In the genomic region with DNA sequence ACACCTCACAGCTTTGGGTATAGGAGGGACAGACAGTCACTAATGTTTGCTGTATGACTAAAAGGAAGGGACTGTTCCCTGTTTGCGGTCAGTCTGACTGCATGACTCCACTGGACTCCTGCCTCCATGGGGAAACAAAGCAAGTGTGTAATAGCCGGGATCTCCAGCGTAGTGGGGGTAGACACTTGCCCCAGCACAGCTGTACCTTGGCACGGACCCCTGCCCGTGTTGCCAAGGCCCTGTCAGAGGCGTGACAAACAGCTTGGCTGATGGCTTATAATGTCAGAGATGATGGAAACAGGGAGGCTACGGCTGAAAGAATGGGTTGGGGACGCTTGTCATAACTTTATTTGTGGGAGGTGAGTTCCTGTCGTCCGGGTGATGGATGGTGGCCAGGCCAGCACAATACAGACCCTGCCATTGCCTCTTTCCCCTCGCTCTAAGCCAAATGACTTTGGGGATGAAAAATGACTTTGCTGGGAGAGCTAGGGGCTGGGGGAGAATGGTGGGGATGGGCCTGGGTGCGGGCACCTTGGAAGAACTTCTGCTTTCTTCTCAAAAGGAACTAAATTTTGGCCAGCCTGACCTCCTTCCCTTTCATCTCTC, we compare ENCODE assay signal across 10 mouse cellular contexts. TPM values are rescaled to one million over a fixed set of nuclear protein-coding genes. Genes with fewer than 3 reads are reported as not detected.
DNase-seq lines count a peak whose midpoint lies in the region; ATAC-seq lines count a peak whose summit lies in the region.
"Had no signal": no experiment of that assay in that cellular context is flagged by ENCODE, and none has a peak within 500 bp of the region (broad histone marks: within the 10 kb centered on the region; RNA-seq: fewer than 3 reads in every experiment).

No protein-coding gene starts in this region.

- 25% methylated on average over 12 of the region's 12 CpGs for WGBS in hindbrain, embryonic 12.5 days
- 23% methylated on average over 12 of the region's 12 CpGs for WGBS in neural tube, embryonic 14.5 days

- no peaks in the 10 kb centered on the region for H3K36me3 ChIP-seq in hindbrain, embryonic 12.5 days
- no peaks in the 10 kb centered on the region for H3K36me3 ChIP-seq in neural tube, embryonic 14.5 days (ENCODE audit: control insufficient read depth, insufficient read depth, low read length)
- H3K36me3 ChIP-seq: liver, embryonic 15.5 days had no signal

- DNase-seq in kidney, postnatal 10 days: peak; percentile 40
- no peak for DNase-seq in kidney, adult 9 months
- peak; percentile 62 for DNase-seq in adrenal gland, postnatal 14 days
- no peak for DNase-seq in left cerebral cortex, adult 8-10 months (ENCODE audit: low spot score in 2 of 2)
- no peak for DNase-seq in cerebellum, adult 9-10 months
- DNase-seq in testis, postnatal 10 days (ENCODE audit: low spot score): no peak
- DNase-seq: kidney, postnatal 25 days had no signal

- peaks cover 29% of the 10 kb centered on the region for H3K4me1 ChIP-seq in hindbrain, embryonic 12.5 days
- H3K4me1 ChIP-seq in neural tube, embryonic 14.5 days (ENCODE audit: control insufficient read depth, insufficient read depth, low read length): peaks cover 15% of the 10 kb centered on the region
- H3K4me1 ChIP-seq: liver, embryonic 15.5 days had no signal

- peak overlapping the region; percentile 52; the same call in 1 of the 2 replicates for H3K27ac ChIP-seq in hindbrain, embryonic 12.5 days
- 0 out of 2 replicates have a peak overlapping the region, but pooled peaks have one; percentile 18 for H3K27ac ChIP-seq in neural tube, embryonic 14.5 days (ENCODE audit: low read depth, low read length)
- H3K27ac ChIP-seq: liver, embryonic 15.5 days had no signal

- H3K9ac ChIP-seq in hindbrain, embryonic 12.5 days: no peak overlapping the region
- H3K9ac ChIP-seq in neural tube, embryonic 14.5 days (replicated peaks; ENCODE audit: low read depth, low read length): no peak overlapping the region
- H3K9ac ChIP-seq: liver, embryonic 15.5 days had no signal

- no peak overlapping the region for H3K4me3 ChIP-seq in hindbrain, embryonic 12.5 days
- H3K4me3 ChIP-seq in neural tube, embryonic 14.5 days (ENCODE audit: low read depth, low read length): no peak overlapping the region
- H3K4me3 ChIP-seq: liver, embryonic 15.5 days had no signal

- H3K4me2 ChIP-seq in hindbrain, embryonic 12.5 days (replicated peaks): no peak overlapping the region
- H3K4me2 ChIP-seq in neural tube, embryonic 14.5 days (ENCODE audit: low read depth, low read length): no peak overlapping the region
- H3K4me2 ChIP-seq: liver, embryonic 15.5 days had no signal

- H3K9me3 ChIP-seq in hindbrain, embryonic 12.5 days (replicated peaks): no peaks in the 10 kb centered on the region
- H3K9me3 ChIP-seq in neural tube, embryonic 14.5 days (ENCODE audit: control insufficient read depth, low read length): no peaks in the 10 kb centered on the region
- H3K9me3 ChIP-seq: liver, embryonic 15.5 days had no signal

- ATAC-seq in hindbrain, embryonic 12.5 days (ENCODE audit: low FRiP score): peak; percentile 64
- ATAC-seq in neural tube, embryonic 14.5 days (ENCODE audit: low read depth): peak; percentile 54; the same call in 1 of the 2 replicates

- H3K27me3 ChIP-seq in hindbrain, embryonic 12.5 days: 0 out of 2 replicates have a peak, but pooled peaks cover 3% of the 10 kb centered on the region
- H3K27me3 ChIP-seq in neural tube, embryonic 14.5 days (ENCODE audit: control insufficient read depth, insufficient read depth, low read length): no peaks in the 10 kb centered on the region

RNA-seq across cellular contexts. Expression of a gene that starts 21.5 kb away (rescaled TPM):
- total RNA-seq in adrenal gland, postnatal 14 days (2021): 18.4 and 20.5 TPM in 2 replicates
- polyA plus RNA-seq in hindbrain, embryonic 12.5 days (2016; fragmentation: Nextera tagmentation; extraction: Ambion mirVana): 82.3 and 83.7 TPM in 2 replicates
- 59.4 and 65.6 TPM in 2 replicates for polyA plus RNA-seq in neural tube, embryonic 14.5 days (2014; fragmentation: Nextera tagmentation; extraction: Ambion mirVana)
- total RNA-seq in left cerebral cortex, adult 8-10 months (2022): 10 to 100 TPM; 24.6 to 28.4 (median 27.7) TPM

Comparison
In these comparisons a context has a peak if more than half of its experiments do, and no peak if none do; other contexts are left out.
1. DNase-seq: peak in kidney, postnatal 10 days (single experiment) and adrenal gland, postnatal 14 days (single experiment); none in kidney, adult 9 months (single experiment), left cerebral cortex, adult 8-10 months (0 of 2), cerebellum, adult 9-10 months (single experiment) and testis, postnatal 10 days (single experiment).